Mouse (Mus musculus) midbrain, embryonic 11.5 days (tissue): ENCODE results near the gene Zfhx2. TPM values are rescaled to one million over a fixed set of nuclear protein-coding genes. Genes with fewer than 3 reads are reported as not detected.

Experiments used
- ATAC-seq: fragments of 200-750 bp; cut with Nextera tagmentation; 2 replicates; pipeline ENCODE4 v1.8.0; 2017; ENCODE audit warnings: moderate TSS enrichment, moderate library complexity; ENCODE audit not compliant: low FRiP score
- DNase-seq: peaks from one replicate; pipeline ENCODE4 v3.0.0; 2015; ENCODE audit warnings: low spot score; ENCODE audit errors: missing footprints
- H3K27ac ChIP-seq: fragments of 300-500 bp; sonication (generic); 2 replicates; pipeline ENCODE4 v1.5.1; 2014; ENCODE audit warnings: low read depth, low read length
- H3K27me3 ChIP-seq: fragments of 300-500 bp; sonication (generic); 2 replicates; pipeline ENCODE4 v1.6.1; 2014; ENCODE audit warnings: mild to moderate bottlenecking, low read length, moderate library complexity, mixed read lengths; ENCODE audit not compliant: control insufficient read depth, insufficient read depth
- H3K36me3 ChIP-seq: fragments of 300-500 bp; sonication (generic); 2 replicates; pipeline ENCODE4 v1.6.1; 2014; ENCODE audit warnings: mild to moderate bottlenecking, low read length, moderate library complexity, mixed read lengths; ENCODE audit not compliant: control insufficient read depth, insufficient read depth
- H3K4me1 ChIP-seq: fragments of 300-500 bp; sonication (generic); 2 replicates; pipeline ENCODE4 v1.6.1; 2014; ENCODE audit warnings: low read length; ENCODE audit not compliant: control insufficient read depth, insufficient read depth
- H3K4me2 ChIP-seq: fragments of 300-500 bp; sonication (generic); 2 replicates; pipeline ENCODE4 v1.6.1; 2014; ENCODE audit warnings: mild to moderate bottlenecking, moderate library complexity
- H3K4me3 ChIP-seq: fragments of 300-500 bp; sonication (generic); 2 replicates; pipeline ENCODE4 v1.5.1; 2014; ENCODE audit warnings: low read depth, low read length
- H3K9ac ChIP-seq: fragments of 300-500 bp; sonication (generic); 2 replicates; pipeline ENCODE4 v1.6.1; 2014; ENCODE audit warnings: low read length
- H3K9me3 ChIP-seq: fragments of 300-500 bp; sonication (generic); 2 replicates; pipeline ENCODE4 v1.6.1; 2016; ENCODE audit warnings: low read length; ENCODE audit not compliant: control insufficient read depth
- WGBS: fragments of 180-500 bp; shearing (Covaris S2); extraction: QIAGEN DNeasy Blood & Tissue Kit; methylation state at CpG from one replicate; pipeline ENCODE4 v1.1.7; 2014; 5-methylcytosine and 5-hydroxymethylcytosine counted together
- polyA plus RNA-seq: library from polyadenylated mRNA; unstranded; fragments of >200 nt; fragmentation: Nextera tagmentation; extraction: Ambion mirVana; gene quantifications from 2 replicates; pipeline ENCODE4 v1.2.1, GENCODE M21; 2014

Zfhx2 gene
- polyA plus RNA-seq, 1 experiment from 2014 or later = 11.5 TPM

GRCm38 (mm10) chr14:55023011-55023410, 69.1 kb downstream of the Zfhx2 start:
- no peak for DNase-seq
- 91% methylated on average over 15 of the region's 15 CpGs for WGBS
- no peak for ATAC-seq
- no peak overlapping the region for H3K4me3 ChIP-seq
- H3K9me3 ChIP-seq = no peaks in the 10 kb centered on the region
- H3K27me3 ChIP-seq = no peaks in the 10 kb centered on the region
- H3K27ac ChIP-seq = no peak overlapping the region
- H3K36me3 ChIP-seq = peaks cover 6% of the 10 kb centered on the region
- peaks cover 12% of the 10 kb centered on the region for H3K4me1 ChIP-seq
- H3K9ac ChIP-seq = no peak overlapping the region
- H3K4me2 ChIP-seq = no peak overlapping the region

GRCm38 (mm10) chr14:55020394-55020793, 71.7 kb downstream of the Zfhx2 start:
- Histone ChIP-seq H3K9ac (no peak overlapping the region), H3K27me3 (no peaks in the 10 kb centered on the region), H3K4me3 (no peak overlapping the region), H3K4me2 (no peak overlapping the region), H3K36me3 (peaks cover 9% of the 10 kb centered on the region), H3K27ac (no peak overlapping the region), H3K4me1 (peaks cover 5% of the 10 kb centered on the region; the same call in 1 of the 2 replicates), H3K9me3 (no peaks in the 10 kb centered on the region)
- WGBS = 29% methylated on average over 9 of the region's 9 CpGs
- peak; percentile 90 for DNase-seq
- peak; percentile 54 for ATAC-seq

- Histone ChIP-seq H3K27me3 (no peaks in the 10 kb centered on the region), H3K9ac (no peak overlapping the region), H3K4me2 (no peak overlapping the region), H3K4me1 (peaks cover 5% of the 10 kb centered on the region; the same call in 1 of the 2 replicates), H3K9me3 (no peaks in the 10 kb centered on the region), H3K27ac (no peak overlapping the region), H3K4me3 (no peak overlapping the region), H3K36me3 (peaks cover 6% of the 10 kb centered on the region)
- 94% methylated on average over 16 of the region's 16 CpGs for whole genome bisulfite sequencing
- no peak for DNase-seq
- ATAC-seq = no peak
Measured at GRCm38 (mm10) chr14:55016876-55017275, 75.2 kb downstream of the Zfhx2 start.

- H3K9ac ChIP-seq = peak overlapping the region; percentile 78
- H3K27ac ChIP-seq = 0 out of 2 replicates have a peak overlapping the region, but pooled peaks have one; percentile 25
- peak overlapping the region; percentile 82 for H3K4me3 ChIP-seq
- under 1% methylated on average over 17 of the region's 17 CpGs for WGBS
- H3K27me3 ChIP-seq = no peaks in the 10 kb centered on the region
- no peaks in the 10 kb centered on the region for H3K9me3 ChIP-seq
- H3K4me2 ChIP-seq = peak overlapping the region; percentile 79
- H3K36me3 ChIP-seq = peaks cover 3% of the 10 kb centered on the region; the same call in 1 of the 2 replicates
- ATAC-seq (no peak), DNase-seq (no peak)
- peaks cover 5% of the 10 kb centered on the region; the same call in 1 of the 2 replicates for H3K4me1 ChIP-seq
Measured at GRCm38 (mm10) chr14:55015767-55016111, 76.4 kb downstream of the Zfhx2 start.

GRCm38 (mm10) chr14:55014991-55015766, 76.9 kb downstream of the Zfhx2 start, which contains the start of gene Ngdn:
Gene Ngdn (plus strand): TSS chr14:55015454.
- peak; percentile 100 for DNase-seq
- H3K27me3 ChIP-seq = no peaks in the 10 kb centered on the region
- peak within 1 kb of the TSS; percentile 79 for H3K4me2 ChIP-seq
- H3K27ac ChIP-seq = peak within 1 kb of the TSS; percentile 83
- H3K9me3 ChIP-seq = no peaks in the 10 kb centered on the region
- H3K4me3 ChIP-seq = peak within 1 kb of the TSS; percentile 82
- peaks cover 2% of the 10 kb centered on the region; the same call in 1 of the 2 replicates for H3K4me1 ChIP-seq
- H3K36me3 ChIP-seq = peaks cover 3% of the 10 kb centered on the region; the same call in 1 of the 2 replicates
- under 1% methylated on average over 36 of the region's 36 CpGs for WGBS
- peak within 1 kb of the TSS; percentile 88 for H3K9ac ChIP-seq
- ATAC-seq = peak; percentile 96

- DNase-seq (no peak), ATAC-seq (no peak; the same call in 1 of the 2 replicates)
- Histone ChIP-seq H3K4me1 (0 out of 2 replicates have a peak, but pooled peaks cover 2% of the 10 kb centered on the region), H3K27ac (peak overlapping the region; percentile 83), H3K9me3 (no peaks in the 10 kb centered on the region), H3K36me3 (peaks cover 3% of the 10 kb centered on the region; the same call in 1 of the 2 replicates), H3K4me2 (peak overlapping the region; percentile 75), H3K27me3 (no peaks in the 10 kb centered on the region), H3K4me3 (peak overlapping the region; percentile 45), H3K9ac (peak overlapping the region; percentile 88)
- under 1% methylated on average over 27 of the region's 27 CpGs for WGBS
Measured at GRCm38 (mm10) chr14:55014591-55014990, 77.5 kb downstream of the Zfhx2 start.

GRCm38 (mm10) chr14:55011116-55011515, 81.0 kb downstream of the Zfhx2 start:
- Histone ChIP-seq H3K4me2 (no peak overlapping the region), H3K9ac (no peak overlapping the region), H3K27ac (no peak overlapping the region), H3K36me3 (no peaks in the 10 kb centered on the region), H3K27me3 (no peaks in the 10 kb centered on the region), H3K4me1 (0 out of 2 replicates have a peak, but pooled peaks cover 2% of the 10 kb centered on the region), H3K9me3 (no peaks in the 10 kb centered on the region), H3K4me3 (no peak overlapping the region)
- ATAC-seq (no peak), DNase-seq (peak; percentile 85)
- WGBS = 53% methylated on average over 4 of the region's 4 CpGs

Other genes starting within 250 kb of the Zfhx2 start
- 13.2 and 19.9 TPM in 2 replicates for gene Homez, start 221.4 kb downstream of the Zfhx2 start, polyA plus RNA-seq
- 0.23 and 0.68 TPM in 2 replicates for gene Ppp1r3e, start 214.8 kb downstream of the Zfhx2 start, polyA plus RNA-seq
- 2.4 and 3.3 TPM in 2 replicates for gene Bcl2l2, start 208.9 kb downstream of the Zfhx2 start, polyA plus RNA-seq
- not detected in 2 replicates for gene Gm20521, start 208.9 kb downstream of the Zfhx2 start, polyA plus RNA-seq
- gene Pabpn1, start 199.8 kb downstream of the Zfhx2 start, polyA plus RNA-seq = 166 and 173 TPM in 2 replicates
- 35.4 and 36.0 TPM in 2 replicates for gene Slc22a17, start 179.2 kb downstream of the Zfhx2 start, polyA plus RNA-seq
- gene Efs, start 166.2 kb downstream of the Zfhx2 start, polyA plus RNA-seq = 24.4 and 27.6 TPM in 2 replicates
- gene Il25, start 159.6 kb downstream of the Zfhx2 start, polyA plus RNA-seq = not detected in 2 replicates
- gene Cmtm5, start 156.1 kb downstream of the Zfhx2 start, polyA plus RNA-seq = 0.19 and 0.71 TPM in 2 replicates
- gene Myh6, start 125.4 kb downstream of the Zfhx2 start, polyA plus RNA-seq = 0.51 TPM in 1 of 2 replicates, not detected in the other
- not detected in 2 replicates for gene Gm17428, start 115.4 kb downstream of the Zfhx2 start, polyA plus RNA-seq
- gene Myh7, start 97.7 kb downstream of the Zfhx2 start, polyA plus RNA-seq = 0.52 and 1.1 TPM in 2 replicates
- gene Ngdn, start 76.9 kb downstream of the Zfhx2 start, polyA plus RNA-seq = 85.0 and 85.9 TPM in 2 replicates
- 22.0 and 22.7 TPM in 2 replicates for gene Thtpa, start 2.5 kb upstream of the Zfhx2 start, polyA plus RNA-seq
- 9.5 and 10.1 TPM in 2 replicates for gene Ap1g2, start 14.3 kb upstream of the Zfhx2 start, polyA plus RNA-seq
- 2.2 and 2.8 TPM in 2 replicates for gene Jph4, start 24.6 kb upstream of the Zfhx2 start, polyA plus RNA-seq
- not detected in 2 replicates for gene Dhrs2, start 129.7 kb upstream of the Zfhx2 start, polyA plus RNA-seq